Mouse (Mus musculus) left cerebral cortex, adult 18-20 months (tissue): ENCODE results near the gene Ltb4r2. TPM values are rescaled to one million over a fixed set of nuclear protein-coding genes. Genes with fewer than 3 reads are reported as not detected.

Experiments used
- DNase-seq, 2 experiments: peaks; one replicate each; pipeline ENCODE4 v3.0.0; 2021 to 2022; ENCODE audit warnings: low spot score in 2 of 2, mixed read lengths in 1 of 2
- long read RNA-seq, 2 experiments: library from polyadenylated mRNA; stranded (forward); transcript quantifications; one replicate each; pipeline ENCODE4 v2.0.0; 2021
- total RNA-seq, 2 experiments: library from RNA; stranded (reverse); gene quantifications; 2 replicates each; pipeline ENCODE4 v1.2.3; 2021

The Ltb4r2 gene
- under 1 TPM; 0.26 to 0.52 TPM for total RNA-seq
- long read RNA-seq, experiment 1 = 0 reads
- long read RNA-seq, experiment 2 = 0 reads

GRCm38 (mm10) chr14:55761163-55761562 lies at the start of gene Ltb4r2:
TSS of gene Ltb4r2 (plus strand) at chr14:55761428.
- DNase-seq = no peak

GRCm38 (mm10) chr14:55711786-55712185 lies 49.4 kb upstream of the Ltb4r2 start:
- no peak for DNase-seq

GRCm38 (mm10) chr14:55713007-55713728 lies 48.1 kb upstream of the Ltb4r2 start:
- DNase-seq = no peak

- no peak for DNase-seq
These were observed 47.5 kb upstream of the Ltb4r2 start, which contains the start of gene Tgm1 for GRCm38 (mm10) chr14:55713729-55714122. TSS of gene Tgm1 (minus strand) at chr14:55713926.

- DNase-seq = no peak
These were observed 46.3 kb upstream of the Ltb4r2 start for GRCm38 (mm10) chr14:55714893-55715292.

- no peak for DNase-seq
These were observed 45.0 kb upstream of the Ltb4r2 start for GRCm38 (mm10) chr14:55716271-55716670.

- DNase-seq = no peak
These were observed 44.3 kb upstream of the Ltb4r2 start for GRCm38 (mm10) chr14:55716884-55717283.

GRCm38 (mm10) chr14:55719737-55720136 lies 41.5 kb upstream of the Ltb4r2 start:
- peak in 1 of 2 experiments; percentile 9 for DNase-seq

GRCm38 (mm10) chr14:55720666-55721065 lies 40.6 kb upstream of the Ltb4r2 start:
- no peak for DNase-seq

GRCm38 (mm10) chr14:55721076-55721475 lies 40.2 kb upstream of the Ltb4r2 start:
- DNase-seq = no peak

- DNase-seq = peak; percentile 92 to 94
These were observed 39.4 kb upstream of the Ltb4r2 start, which contains the start of gene Rabggta for GRCm38 (mm10) chr14:55721700-55722437. TSS of gene Rabggta (minus strand) at chr14:55722263.

- no peak for DNase-seq
These were observed 38.7 kb upstream of the Ltb4r2 start for GRCm38 (mm10) chr14:55722438-55722945.

GRCm38 (mm10) chr14:55723433-55723832 lies 37.8 kb upstream of the Ltb4r2 start:
- DNase-seq = no peak

GRCm38 (mm10) chr14:55724411-55724871 lies 36.8 kb upstream of the Ltb4r2 start:
- no peak for DNase-seq

GRCm38 (mm10) chr14:55726261-55726660 lies 35.0 kb upstream of the Ltb4r2 start:
- no peak for DNase-seq

GRCm38 (mm10) chr14:55727889-55728685 lies 33.1 kb upstream of the Ltb4r2 start:
- DNase-seq = no peak

- DNase-seq = no peak
These were observed 31.1 kb upstream of the Ltb4r2 start for GRCm38 (mm10) chr14:55730116-55730515.

GRCm38 (mm10) chr14:55730531-55731032 lies 30.6 kb upstream of the Ltb4r2 start:
- no peak for DNase-seq

- DNase-seq = no peak
These were observed 27.3 kb upstream of the Ltb4r2 start for GRCm38 (mm10) chr14:55733889-55734288.

- no peak for DNase-seq
These were observed 26.4 kb upstream of the Ltb4r2 start for GRCm38 (mm10) chr14:55734869-55735268.

- DNase-seq = no peak
These were observed 25.9 kb upstream of the Ltb4r2 start for GRCm38 (mm10) chr14:55735334-55735733.
